Mouse (Mus musculus): ENCODE data around the gene Cd320. TPM values are rescaled to one million over a fixed set of nuclear protein-coding genes. Genes with fewer than 3 reads are reported as not detected.
A peak's percentile ranks its signal among the peaks of the same experiment; 100 is the strongest.
"Not testable (repeated sequence)": the region's sequence is repeated elsewhere in the genome, so short reads cannot be mapped to it uniquely, and the experiment has no call there.

The Cd320 gene
- polyA plus RNA-seq, 1 experiment from 2014 or later, result 73.9 TPM

- Histone ChIP-seq H3K4me2 (no peak overlapping the region), H3K9ac (replicated peaks) (no peak overlapping the region), H3K27me3 (peaks cover 6% of the 10 kb centered on the region), H3K4me3 (replicated peaks) (no peak overlapping the region), H3K27ac (no peak overlapping the region), H3K4me1 (replicated peaks) (peaks cover 14% of the 10 kb centered on the region), H3K36me3 (no peaks in the 10 kb centered on the region), H3K9me3 (no peaks in the 10 kb centered on the region)
- WGBS, result 69% methylated on average over 4 of the region's 4 CpGs
- ATAC-seq (ENCODE audit: insufficient number of reproducible peaks, insufficient read depth, low FRiP score, low TSS enrichment, low read depth), result no peak
Observed at GRCm38 (mm10) chr17:33812990-33813389, 29.9 kb upstream of the Cd320 start.

- H3K4me2 ChIP-seq, result no peak overlapping the region
Observed at GRCm38 (mm10) chr17:33815399-33815798, 27.5 kb upstream of the Cd320 start.

GRCm38 (mm10) chr17:33816612-33817011 lies 26.3 kb upstream of the Cd320 start:
- H3K4me1 ChIP-seq (replicated peaks), result peaks cover 18% of the 10 kb centered on the region
- 81% methylated on average over 5 of the region's 5 CpGs for WGBS
- no peaks in the 10 kb centered on the region for H3K9me3 ChIP-seq
- ATAC-seq (ENCODE audit: insufficient number of reproducible peaks, insufficient read depth, low FRiP score, low TSS enrichment, low read depth), result no peak
- no peak overlapping the region for H3K27ac ChIP-seq
- peak overlapping the region; percentile 85 for H3K4me2 ChIP-seq
- peaks cover 34% of the 10 kb centered on the region for H3K36me3 ChIP-seq
- no peaks in the 10 kb centered on the region; the same call in 1 of the 2 replicates for H3K27me3 ChIP-seq
- peak overlapping the region; percentile 60 for H3K4me3 ChIP-seq (replicated peaks)
- no peak overlapping the region; the same call in 1 of the 2 replicates for H3K9ac ChIP-seq (replicated peaks)

More at GRCm38 (mm10) chr17:33815399-33815798, 27.5 kb upstream of the Cd320 start:
- Histone ChIP-seq H3K27ac (no peak overlapping the region), H3K4me3 (replicated peaks) (no peak overlapping the region), H3K9me3 (no peaks in the 10 kb centered on the region), H3K9ac (replicated peaks) (no peak overlapping the region), H3K27me3 (peaks cover 6% of the 10 kb centered on the region), H3K4me1 (replicated peaks) (peaks cover 22% of the 10 kb centered on the region), H3K36me3 (peaks cover 22% of the 10 kb centered on the region)
- 93% methylated on average over 6 of the region's 6 CpGs for WGBS
- ATAC-seq (ENCODE audit: insufficient number of reproducible peaks, insufficient read depth, low FRiP score, low TSS enrichment, low read depth), result no peak

- H3K9me3 ChIP-seq, result no peaks in the 10 kb centered on the region
- under 1% methylated on average over 89 of the region's 89 CpGs for WGBS
- H3K36me3 ChIP-seq, result peaks cover 42% of the 10 kb centered on the region
- H3K4me2 ChIP-seq, result peak overlapping the region; percentile 85
- no peaks in the 10 kb centered on the region; the same call in 1 of the 2 replicates for H3K27me3 ChIP-seq
- H3K9ac ChIP-seq (replicated peaks), result peak overlapping the region; percentile 79
- ATAC-seq (ENCODE audit: insufficient number of reproducible peaks, insufficient read depth, low FRiP score, low TSS enrichment, low read depth), result peak; percentile 96
- H3K27ac ChIP-seq, result peak overlapping the region; percentile 89
- peaks cover 19% of the 10 kb centered on the region for H3K4me1 ChIP-seq (replicated peaks)
- peak overlapping the region; percentile 60 for H3K4me3 ChIP-seq (replicated peaks)
Observed at GRCm38 (mm10) chr17:33817184-33817968, 25.5 kb upstream of the Cd320 start.

GRCm38 (mm10) chr17:33817969-33818643 lies 24.8 kb upstream of the Cd320 start:
- Histone ChIP-seq H3K9me3 (no peaks in the 10 kb centered on the region), H3K4me1 (replicated peaks) (peaks cover 26% of the 10 kb centered on the region), H3K27ac (peak overlapping the region; percentile 89), H3K4me3 (replicated peaks) (peak overlapping the region; percentile 60), H3K36me3 (peaks cover 49% of the 10 kb centered on the region), H3K4me2 (peak overlapping the region; percentile 85), H3K27me3 (no peaks in the 10 kb centered on the region; the same call in 1 of the 2 replicates), H3K9ac (replicated peaks) (peak overlapping the region; percentile 75)
- no peak; the same call in none of the 2 replicates for ATAC-seq (ENCODE audit: insufficient number of reproducible peaks, insufficient read depth, low FRiP score, low TSS enrichment, low read depth)
- 18% methylated on average over 33 of the region's 33 CpGs for WGBS

- Histone ChIP-seq H3K27ac (no peak overlapping the region), H3K36me3 (peaks cover 61% of the 10 kb centered on the region), H3K27me3 (no peaks in the 10 kb centered on the region), H3K4me3 (replicated peaks) (peak overlapping the region; percentile 77; the same call in 1 of the 2 replicates), H3K4me1 (replicated peaks) (peaks cover 37% of the 10 kb centered on the region), H3K4me2 (peak overlapping the region; percentile 79), H3K9me3 (no peaks in the 10 kb centered on the region), H3K9ac (replicated peaks) (0 out of 2 replicates have a peak overlapping the region, but pooled peaks have one; percentile 31)
- ATAC-seq (ENCODE audit: insufficient number of reproducible peaks, insufficient read depth, low FRiP score, low TSS enrichment, low read depth), result no peak
- WGBS, result 82% methylated on average over 1 of the region's 1 CpGs
Observed at GRCm38 (mm10) chr17:33822436-33822959, 20.4 kb upstream of the Cd320 start.

GRCm38 (mm10) chr17:33823171-33823570 lies 19.7 kb upstream of the Cd320 start:
- not testable (repeated sequence) for H3K27me3 ChIP-seq; ATAC-seq (ENCODE audit: insufficient number of reproducible peaks, insufficient read depth, low FRiP score, low TSS enrichment, low read depth); H3K9me3 ChIP-seq; H3K27ac ChIP-seq
- peaks cover 67% of the 10 kb centered on the region for H3K36me3 ChIP-seq
- H3K4me1 ChIP-seq (replicated peaks), result peaks cover 32% of the 10 kb centered on the region
- H3K9ac ChIP-seq (replicated peaks), result peak overlapping the region; percentile 85
- H3K4me3 ChIP-seq (replicated peaks), result peak overlapping the region; percentile 77
- H3K4me2 ChIP-seq, result peak overlapping the region; percentile 79
- WGBS, result 87% methylated on average over 8 of the region's 8 CpGs

GRCm38 (mm10) chr17:33824084-33824996 lies 18.6 kb upstream of the Cd320 start, which contains the start of the genes Rps28 and Ndufa7:
TSS of gene Rps28 (minus strand) at chr17:33824562.
TSS of gene Ndufa7 (plus strand) at chr17:33824572.
- Histone ChIP-seq H3K9ac (replicated peaks) (peak within 1 kb of the TSS; percentile 85), H3K36me3 (peaks cover 67% of the 10 kb centered on the region), H3K27me3 (no peaks in the 10 kb centered on the region), H3K4me1 (replicated peaks) (peaks cover 26% of the 10 kb centered on the region), H3K4me2 (peak within 1 kb of the TSS; percentile 79), H3K9me3 (no peaks in the 10 kb centered on the region), H3K27ac (peak within 1 kb of the TSS; percentile 92), H3K4me3 (replicated peaks) (peak within 1 kb of the TSS; percentile 77)
- peak; percentile 84 for ATAC-seq (ENCODE audit: insufficient number of reproducible peaks, insufficient read depth, low FRiP score, low TSS enrichment, low read depth)
- WGBS, result under 1% methylated on average over 51 of the region's 51 CpGs

DNA sequence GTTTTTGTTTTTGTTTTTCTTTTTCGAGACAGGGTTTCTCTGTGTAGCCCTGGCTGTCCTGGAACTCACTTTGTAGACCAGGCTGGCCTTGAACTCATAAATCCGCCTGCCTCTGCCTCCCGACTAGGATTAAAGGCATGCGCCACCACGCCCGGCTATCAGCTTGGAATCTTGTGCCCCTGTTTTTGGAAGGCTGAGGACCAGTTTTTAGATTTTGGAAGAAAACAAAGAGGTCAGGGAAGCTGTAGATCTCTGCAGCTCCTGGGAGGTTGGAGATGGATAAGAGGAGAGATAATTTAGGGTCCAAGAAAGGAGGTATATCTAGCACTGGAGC lies 17.9 kb upstream of the Cd320 start:
- Histone ChIP-seq H3K36me3 (peaks cover 67% of the 10 kb centered on the region), H3K4me1 (replicated peaks) (peaks cover 26% of the 10 kb centered on the region), H3K4me2 (peak overlapping the region; percentile 76), H3K4me3 (replicated peaks) (peak overlapping the region; percentile 77), H3K9ac (replicated peaks) (peak overlapping the region; percentile 81), H3K27ac (peak overlapping the region; percentile 92)
- 4% methylated on average over 6 of the region's 6 CpGs for WGBS
- not testable (repeated sequence) for H3K27me3 ChIP-seq; ATAC-seq (ENCODE audit: insufficient number of reproducible peaks, insufficient read depth, low FRiP score, low TSS enrichment, low read depth); H3K9me3 ChIP-seq

DNA sequence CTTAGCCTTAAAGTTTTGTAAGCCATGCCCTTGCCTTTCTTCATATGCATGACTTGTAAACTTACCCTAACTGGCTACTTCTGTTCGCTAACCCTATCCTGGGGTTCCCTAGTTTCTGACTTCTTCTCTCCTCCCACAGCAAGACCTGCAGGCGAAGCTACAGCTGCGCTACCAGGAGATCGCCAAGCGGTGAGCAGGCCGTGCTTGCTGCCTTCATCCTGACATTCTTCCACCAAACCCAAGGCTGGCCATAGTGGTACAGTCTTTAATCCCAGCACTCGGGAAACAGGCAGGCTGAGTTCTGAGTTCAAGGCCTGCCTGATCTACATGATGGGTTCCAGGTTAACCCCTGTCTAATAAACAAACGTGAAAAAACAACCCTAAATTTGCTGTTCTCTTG lies 17.4 kb upstream of the Cd320 start:
- Histone ChIP-seq H3K4me1 (replicated peaks) (peaks cover 26% of the 10 kb centered on the region), H3K9me3 (no peaks in the 10 kb centered on the region), H3K4me2 (peak overlapping the region; percentile 76), H3K9ac (replicated peaks) (peak overlapping the region; percentile 81; the same call in 1 of the 2 replicates), H3K27ac (no peak overlapping the region), H3K36me3 (peaks cover 67% of the 10 kb centered on the region), H3K4me3 (replicated peaks) (peak overlapping the region; percentile 77), H3K27me3 (no peaks in the 10 kb centered on the region)
- 84% methylated on average over 8 of the region's 8 CpGs for WGBS
- ATAC-seq (ENCODE audit: insufficient number of reproducible peaks, insufficient read depth, low FRiP score, low TSS enrichment, low read depth), result no peak
